Mouse (Mus musculus) ES-Bruce4 (cell line): ENCODE data around the gene Nsun3.

Experiments
- CTCF ChIP-seq: IDR thresholded peaks from one replicate; pipeline ENCODE4 v1.8.1; 2011; ENCODE audit warnings: low read depth, low read length
- POLR2A ChIP-seq: IDR thresholded peaks from one replicate; pipeline ENCODE4 v1.8.1; 2011; ENCODE audit warnings: low read length; ENCODE audit not compliant: insufficient read depth

DNA sequence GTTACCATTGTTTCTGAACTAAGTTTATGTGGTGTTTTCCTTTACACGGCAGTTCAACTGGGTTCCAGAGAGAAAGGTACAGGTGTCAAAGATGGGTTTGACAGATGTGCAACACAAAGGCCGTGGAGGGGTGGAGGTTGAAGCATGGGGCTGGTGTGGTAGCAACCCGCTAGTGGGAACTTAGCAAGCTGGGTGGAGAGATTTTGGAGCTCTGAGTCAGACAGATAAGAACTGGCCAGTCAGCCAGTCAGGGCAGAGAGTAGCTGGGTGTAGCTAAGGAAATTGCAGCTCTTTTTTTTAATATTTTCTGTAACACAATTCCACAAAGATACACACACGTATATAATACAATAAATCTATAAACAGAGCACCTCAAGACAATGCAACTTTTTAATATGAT is 24.2 kb upstream of the Nsun3 start:
- no peak for TF ChIP-seq POLR2A
- TF ChIP-seq CTCF = no peak
